Comparison of ENCODE assay signal across 13 mouse cellular contexts in the genomic region with DNA sequence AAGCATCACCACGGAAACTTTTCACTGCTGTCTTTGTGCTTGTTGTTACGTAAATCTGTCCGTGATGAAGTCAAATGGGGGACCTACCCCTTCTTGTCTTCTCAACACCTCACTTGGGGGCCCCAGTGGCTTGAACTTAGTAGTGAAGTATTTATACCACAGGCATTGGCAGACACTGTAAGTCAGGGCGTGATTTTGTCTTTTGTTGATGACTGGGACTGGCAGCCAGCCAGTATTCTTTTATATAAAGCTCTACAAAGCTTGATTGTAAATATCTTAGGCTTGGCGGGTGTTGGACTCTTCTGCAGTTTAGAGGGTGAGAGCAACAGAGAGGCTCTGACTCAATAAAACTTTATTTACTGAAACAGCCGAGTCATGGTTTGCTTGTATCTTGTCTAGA.
DNase-seq lines count a peak whose midpoint lies in the region; ATAC-seq and TF ChIP-seq lines count a peak whose summit lies in the region.
"Had no signal": no experiment of that assay in that cellular context is flagged by ENCODE, and none has a peak within 500 bp of the region (broad histone marks: within the 10 kb centered on the region; RNA-seq: fewer than 3 reads in every experiment).

No protein-coding gene starts in this region.

- TF ChIP-seq CTCF in kidney, postnatal 0 days (IDR thresholded peaks at IDR 0.05; ENCODE audit: low read depth), result no peak

- H3K27ac ChIP-seq in embryonic facial prominence, embryonic 14.5 days (replicated peaks; ENCODE audit: low read depth, low read length), result no peak overlapping the region
- H3K27ac ChIP-seq in embryonic facial prominence, embryonic 10.5 days (replicated peaks), result no peak overlapping the region
- H3K27ac ChIP-seq in kidney, postnatal 0 days, result no peak overlapping the region
- no peak overlapping the region for H3K27ac ChIP-seq in neural tube, embryonic 12.5 days
- no peak overlapping the region for H3K27ac ChIP-seq in neural tube, embryonic 15.5 days (replicated peaks)
- H3K27ac ChIP-seq: limb, embryonic 13.5 days had no signal

- no peaks in the 10 kb centered on the region for H3K36me3 ChIP-seq in embryonic facial prominence, embryonic 14.5 days (ENCODE audit: control insufficient read depth, insufficient read depth, low read length)
- no peaks in the 10 kb centered on the region for H3K36me3 ChIP-seq in embryonic facial prominence, embryonic 10.5 days (replicated peaks)
- no peaks in the 10 kb centered on the region for H3K36me3 ChIP-seq in kidney, postnatal 0 days (ENCODE audit: insufficient read depth, low read length)
- no peaks in the 10 kb centered on the region for H3K36me3 ChIP-seq in neural tube, embryonic 12.5 days
- no peaks in the 10 kb centered on the region for H3K36me3 ChIP-seq in neural tube, embryonic 15.5 days
- H3K36me3 ChIP-seq: limb, embryonic 13.5 days had no signal

- no peak for ATAC-seq in embryonic facial prominence, embryonic 14.5 days (ENCODE audit: low read depth)
- ATAC-seq in kidney, postnatal 0 days (replicated peaks; ENCODE audit: low FRiP score, low read depth), result no peak
- ATAC-seq in neural tube, embryonic 12.5 days (ENCODE audit: low FRiP score, low read depth), result peak; percentile 73
- no peak for ATAC-seq in neural tube, embryonic 15.5 days (ENCODE audit: low FRiP score)
- ATAC-seq: inflammation-experienced regulatory T-cells, adult 6 months had no signal

- WGBS in embryonic facial prominence, embryonic 14.5 days, result 70% methylated on average over 6 of the region's 6 CpGs
- WGBS in embryonic facial prominence, embryonic 10.5 days, result 86% methylated on average over 6 of the region's 6 CpGs
- 59% methylated on average over 6 of the region's 6 CpGs for WGBS in kidney, postnatal 0 days
- 43% methylated on average over 6 of the region's 6 CpGs for WGBS in neural tube, embryonic 12.5 days
- 32% methylated on average over 6 of the region's 6 CpGs for WGBS in neural tube, embryonic 15.5 days

- H3K4me3 ChIP-seq in embryonic facial prominence, embryonic 14.5 days (ENCODE audit: low read depth, low read length), result no peak overlapping the region
- no peak overlapping the region for H3K4me3 ChIP-seq in embryonic facial prominence, embryonic 10.5 days
- H3K4me3 ChIP-seq in kidney, postnatal 0 days (replicated peaks; ENCODE audit: low read depth, low read length), result no peak overlapping the region
- no peak overlapping the region for H3K4me3 ChIP-seq in neural tube, embryonic 12.5 days
- no peak overlapping the region for H3K4me3 ChIP-seq in neural tube, embryonic 15.5 days (replicated peaks)
- H3K4me3 ChIP-seq: limb, embryonic 13.5 days had no signal

- H3K4me1 ChIP-seq in embryonic facial prominence, embryonic 14.5 days (ENCODE audit: control insufficient read depth, insufficient read depth, low read length), result no peaks in the 10 kb centered on the region
- no peaks in the 10 kb centered on the region for H3K4me1 ChIP-seq in embryonic facial prominence, embryonic 10.5 days
- H3K4me1 ChIP-seq in kidney, postnatal 0 days (replicated peaks; ENCODE audit: insufficient read depth, low read length), result no peaks in the 10 kb centered on the region
- H3K4me1 ChIP-seq in neural tube, embryonic 12.5 days, result peaks cover 23% of the 10 kb centered on the region
- peaks cover 32% of the 10 kb centered on the region for H3K4me1 ChIP-seq in neural tube, embryonic 15.5 days
- H3K4me1 ChIP-seq: megakaryocyte, embryonic 14.5 days had no signal

- no peak overlapping the region for H3K4me2 ChIP-seq in embryonic facial prominence, embryonic 14.5 days (ENCODE audit: low read depth, low read length)
- no peak overlapping the region for H3K4me2 ChIP-seq in kidney, postnatal 0 days (ENCODE audit: low read length)
- H3K4me2 ChIP-seq in neural tube, embryonic 12.5 days (replicated peaks), result no peak overlapping the region
- H3K4me2 ChIP-seq in neural tube, embryonic 15.5 days, result no peak overlapping the region
- H3K4me2 ChIP-seq: limb, embryonic 13.5 days had no signal

- H3K9me3 ChIP-seq in embryonic facial prominence, embryonic 14.5 days (ENCODE audit: control insufficient read depth, low read length), result no peaks in the 10 kb centered on the region
- no peaks in the 10 kb centered on the region for H3K9me3 ChIP-seq in embryonic facial prominence, embryonic 10.5 days
- no peaks in the 10 kb centered on the region for H3K9me3 ChIP-seq in kidney, postnatal 0 days (replicated peaks; ENCODE audit: low read length)
- no peaks in the 10 kb centered on the region for H3K9me3 ChIP-seq in neural tube, embryonic 12.5 days
- no peaks in the 10 kb centered on the region for H3K9me3 ChIP-seq in neural tube, embryonic 15.5 days (replicated peaks)
- H3K9me3 ChIP-seq: limb, embryonic 13.5 days had no signal

- H3K9ac ChIP-seq in embryonic facial prominence, embryonic 14.5 days (ENCODE audit: low read depth, low read length), result no peak overlapping the region
- H3K9ac ChIP-seq in kidney, postnatal 0 days (ENCODE audit: low read depth, low read length), result no peak overlapping the region
- H3K9ac ChIP-seq in neural tube, embryonic 12.5 days, result no peak overlapping the region
- H3K9ac ChIP-seq in neural tube, embryonic 15.5 days (replicated peaks), result no peak overlapping the region
- H3K9ac ChIP-seq: limb, embryonic 13.5 days had no signal

- no peaks in the 10 kb centered on the region for H3K27me3 ChIP-seq in embryonic facial prominence, embryonic 14.5 days (replicated peaks; ENCODE audit: control insufficient read depth, insufficient read depth, low read length)
- no peaks in the 10 kb centered on the region for H3K27me3 ChIP-seq in embryonic facial prominence, embryonic 10.5 days (replicated peaks; ENCODE audit: low read depth, poor library complexity, severe bottlenecking)
- H3K27me3 ChIP-seq in kidney, postnatal 0 days (ENCODE audit: insufficient read depth, low read length), result no peaks in the 10 kb centered on the region
- H3K27me3 ChIP-seq in neural tube, embryonic 12.5 days (replicated peaks), result no peaks in the 10 kb centered on the region
- H3K27me3 ChIP-seq in neural tube, embryonic 15.5 days (replicated peaks), result no peaks in the 10 kb centered on the region
- H3K27me3 ChIP-seq: limb, embryonic 13.5 days; megakaryocyte, embryonic 14.5 days had no signal

- DNase-seq in embryonic facial prominence, embryonic 14.5 days (ENCODE audit: low spot score), result peak; percentile 52
- no peak for DNase-seq in embryonic facial prominence, embryonic 10.5 days (ENCODE audit: low spot score)
- peak; percentile 38 for DNase-seq in kidney, postnatal 0 days (ENCODE audit: low spot score)
- DNase-seq in kidney, adult 11 months, result no peak
- peak; percentile 24 to 30 for DNase-seq in lung, postnatal 4 days
- no peak for DNase-seq in urinary bladder, postnatal 10 days (ENCODE audit: low spot score)
- DNase-seq: gastrocnemius, postnatal 36 days; kidney, postnatal 36 days had no signal

Comparison
In these comparisons a context has a peak if more than half of its experiments do, and no peak if none do; other contexts are left out.
1. DNase-seq: peak in embryonic facial prominence, embryonic 14.5 days (single experiment), kidney, postnatal 0 days (single experiment) and lung, postnatal 4 days (2 of 2); none in embryonic facial prominence, embryonic 10.5 days (single experiment), kidney, adult 11 months (single experiment) and urinary bladder, postnatal 10 days (single experiment).